Mouse (Mus musculus) gastrocnemius, adult 18-20 months (tissue): ENCODE results near the gene Slc9a8. TPM values are rescaled to one million over a fixed set of nuclear protein-coding genes. Genes with fewer than 3 reads are reported as not detected.
"Not testable (repeated sequence)": the region's sequence is repeated elsewhere in the genome, so short reads cannot be mapped to it uniquely, and the experiment has no call there.

ENCODE experiments used
- DNase-seq: peaks from one replicate; pipeline ENCODE4 v3.0.0; 2021; ENCODE audit warnings: low spot score
- long read RNA-seq, 2 experiments: library from polyadenylated mRNA; stranded (forward); transcript quantifications; one replicate each; pipeline ENCODE4 v2.0.0; 2021
- total RNA-seq, 2 experiments: library from RNA; stranded (reverse); gene quantifications; 2 replicates each; pipeline ENCODE4 v1.2.3; 2021

Gene Slc9a8
- total RNA-seq, result 10 to 100 TPM; 24.5 to 26.0 TPM
- long read RNA-seq, experiment 1, full-length matches to known transcripts, result 18 of 26 reads
- long read RNA-seq, experiment 1, partial matches to known transcripts, result 4 of 26 reads
- long read RNA-seq, experiment 1, other reads (novel, unspliced or antisense), result 4 of 26 reads
- long read RNA-seq, experiment 2, full-length matches to known transcripts, result 16 of 29 reads
- long read RNA-seq, experiment 2, partial matches to known transcripts, result 11 of 29 reads
- long read RNA-seq, experiment 2, other reads (novel, unspliced or antisense), result 2 of 29 reads

DNA sequence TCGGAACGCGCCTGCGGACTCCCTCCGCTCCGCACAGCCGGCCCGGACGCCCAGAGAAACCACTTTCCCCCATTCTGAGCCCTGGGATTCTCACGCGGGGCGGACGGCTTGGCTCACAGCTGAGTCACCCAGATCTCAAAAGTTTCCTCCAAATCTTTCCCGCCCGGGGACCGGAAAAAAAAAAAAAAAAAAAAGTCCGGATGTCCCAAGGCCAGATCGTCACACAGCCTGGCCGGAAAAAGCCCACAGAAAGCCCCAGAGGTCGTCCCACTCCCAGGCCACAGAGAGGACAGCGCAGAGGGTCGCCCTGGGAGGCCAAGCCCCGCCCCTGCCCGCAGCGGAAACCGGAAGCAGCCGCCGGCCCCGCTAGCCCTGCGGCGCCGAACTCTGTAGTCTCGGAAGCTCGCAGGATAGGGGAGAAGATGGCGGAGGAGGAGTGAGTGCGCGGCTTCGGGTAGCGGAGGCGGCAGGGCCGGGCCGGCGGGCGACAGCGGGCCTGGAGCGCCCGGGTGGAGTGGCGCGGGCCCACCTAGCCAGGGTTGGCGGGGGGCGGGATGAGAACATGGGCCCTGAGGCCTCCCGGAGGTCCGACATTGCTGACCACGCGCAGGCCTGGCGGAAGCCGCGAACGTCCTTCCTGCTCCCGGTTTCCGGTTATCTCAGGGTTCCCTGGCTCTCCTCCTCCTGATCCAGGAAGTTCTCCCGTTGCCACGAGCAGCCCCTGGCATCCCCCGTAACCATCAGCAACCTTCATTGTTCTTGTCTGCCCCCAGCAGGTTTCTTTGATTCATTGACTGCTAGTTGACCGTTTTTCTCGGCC, at the start of gene Slc9a8:
TSS of gene Slc9a8 (plus strand) at position 383 of the 820 bp plus-strand sequence.
- peak; percentile 94 for DNase-seq

DNA sequence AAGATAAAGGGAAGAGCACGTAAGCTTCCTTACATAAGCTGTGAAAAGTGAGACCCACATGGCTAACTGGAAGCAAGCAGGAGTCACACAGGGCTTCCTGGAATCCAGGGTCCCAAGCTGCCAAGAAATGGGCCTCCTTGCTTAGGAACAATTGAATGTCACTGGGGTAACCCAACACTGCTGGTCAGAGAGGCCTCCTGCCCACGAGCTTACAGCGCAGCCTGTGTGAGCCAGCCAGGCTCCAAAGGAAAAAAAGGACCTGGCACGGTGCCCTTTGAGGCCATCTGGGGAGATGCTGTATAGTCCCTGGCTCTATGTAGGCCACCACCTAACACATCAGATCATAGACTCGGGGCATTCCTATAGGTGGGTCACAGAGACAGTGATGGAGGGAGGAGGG, 48.2 kb upstream of the Slc9a8 start:
- DNase-seq, result peak; percentile 56

- no peak for DNase-seq
Observed at GRCm38 (mm10) chr2:167374191-167374805, 47.2 kb upstream of the Slc9a8 start.

DNA sequence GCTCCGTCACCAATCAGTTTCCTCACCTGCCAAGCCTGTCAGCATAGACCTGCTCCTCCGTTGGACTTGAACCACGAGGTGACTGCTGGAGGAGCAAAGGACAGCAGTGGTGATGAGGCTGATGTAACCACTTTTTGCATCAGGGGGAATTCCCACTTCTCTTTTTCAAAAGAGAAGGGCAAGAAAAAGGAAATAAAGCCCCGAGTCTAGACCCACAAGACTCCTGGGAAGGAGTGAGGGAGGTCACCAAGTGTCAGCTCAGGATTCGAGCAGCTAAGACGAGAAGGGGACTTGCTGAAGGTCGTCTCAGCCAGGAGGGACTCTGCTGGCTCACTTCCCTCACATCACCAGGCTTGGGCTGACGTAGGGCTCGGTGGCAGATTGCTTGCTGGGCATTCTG, 46.4 kb upstream of the Slc9a8 start:
- DNase-seq, result no peak

- no peak for DNase-seq
Observed at GRCm38 (mm10) chr2:167375688-167376087, 45.8 kb upstream of the Slc9a8 start.

DNA sequence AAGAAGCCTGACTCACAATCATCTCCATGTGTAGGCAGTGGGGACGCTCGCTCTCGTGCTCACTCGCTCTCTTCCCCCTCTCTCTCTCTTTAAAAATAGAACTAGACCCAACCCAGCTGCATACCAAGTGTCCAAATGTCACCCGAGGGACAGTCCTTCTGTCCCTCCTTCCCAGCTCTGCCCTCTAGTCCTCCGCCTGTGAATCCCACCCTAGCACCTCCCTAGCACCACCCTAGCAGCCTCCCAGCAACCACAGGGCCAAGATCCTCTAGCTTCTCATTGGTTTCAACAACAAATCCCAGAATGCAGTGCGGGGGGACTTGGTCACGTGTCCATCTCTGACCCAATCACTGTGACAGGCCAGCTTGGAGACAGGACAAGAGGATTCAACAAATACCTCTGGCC, 45.4 kb upstream of the Slc9a8 start:
- peak; percentile 51 for DNase-seq

- no peak for DNase-seq
Observed at GRCm38 (mm10) chr2:167377697-167378096, 43.8 kb upstream of the Slc9a8 start.

- no peak for DNase-seq
Observed at GRCm38 (mm10) chr2:167378972-167379371, 42.5 kb upstream of the Slc9a8 start.

- no peak for DNase-seq
Observed at GRCm38 (mm10) chr2:167380615-167381285, 40.8 kb upstream of the Slc9a8 start.

DNA sequence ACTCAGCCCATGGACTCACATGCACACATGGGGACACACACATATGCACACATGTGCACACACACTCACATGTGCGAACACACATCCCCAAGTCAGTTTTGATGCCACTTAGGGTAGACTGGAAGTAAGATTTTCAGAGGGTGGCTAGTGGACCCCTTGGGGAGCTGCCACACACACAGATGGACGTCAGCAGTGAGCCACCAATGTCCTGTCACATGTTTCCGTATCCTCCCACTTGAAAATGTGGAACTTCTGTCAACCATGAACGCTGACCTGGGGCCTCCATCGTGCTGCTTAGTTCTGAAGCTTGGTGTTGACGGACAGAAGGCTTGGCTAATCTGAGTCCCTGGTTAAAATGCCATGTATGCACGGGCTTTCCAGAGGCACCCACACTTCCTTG, 39.9 kb upstream of the Slc9a8 start:
- DNase-seq, result no peak

GRCm38 (mm10) chr2:167382389-167382788, 39.1 kb upstream of the Slc9a8 start:
- no peak for DNase-seq

- peak; percentile 38 for DNase-seq
Observed at GRCm38 (mm10) chr2:167383666-167384083, 37.8 kb upstream of the Slc9a8 start.

GRCm38 (mm10) chr2:167386456-167386855, 35.1 kb upstream of the Slc9a8 start:
- DNase-seq, result no peak

GRCm38 (mm10) chr2:167386998-167387397, 34.5 kb upstream of the Slc9a8 start:
- no peak for DNase-seq

DNA sequence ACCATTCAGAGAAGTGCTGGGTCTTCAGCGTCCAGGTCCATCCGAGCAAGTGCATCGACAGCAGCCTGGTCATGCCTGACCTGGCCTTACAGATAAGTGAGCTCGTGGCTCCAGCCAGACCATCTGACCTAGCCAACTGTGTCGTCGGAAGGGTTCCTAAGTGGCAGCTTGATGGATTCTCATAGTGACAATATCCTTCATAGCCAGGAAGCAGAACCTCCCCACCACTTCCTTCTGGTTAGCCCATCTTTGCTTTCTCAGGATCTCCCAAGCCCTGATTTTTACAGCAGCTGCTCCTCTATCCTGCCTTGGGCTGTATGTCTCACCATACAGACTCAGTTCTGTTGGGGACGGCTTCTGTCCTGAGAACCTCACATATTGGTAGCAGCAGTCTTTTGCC, 27.1 kb upstream of the Slc9a8 start:
- no peak for DNase-seq

- not testable (repeated sequence) for DNase-seq
Observed at GRCm38 (mm10) chr2:167396420-167396819, 25.1 kb upstream of the Slc9a8 start.

GRCm38 (mm10) chr2:167399012-167399411, 22.5 kb upstream of the Slc9a8 start:
- DNase-seq, result no peak

GRCm38 (mm10) chr2:167399646-167400045, 21.9 kb upstream of the Slc9a8 start:
- DNase-seq, result no peak

DNA sequence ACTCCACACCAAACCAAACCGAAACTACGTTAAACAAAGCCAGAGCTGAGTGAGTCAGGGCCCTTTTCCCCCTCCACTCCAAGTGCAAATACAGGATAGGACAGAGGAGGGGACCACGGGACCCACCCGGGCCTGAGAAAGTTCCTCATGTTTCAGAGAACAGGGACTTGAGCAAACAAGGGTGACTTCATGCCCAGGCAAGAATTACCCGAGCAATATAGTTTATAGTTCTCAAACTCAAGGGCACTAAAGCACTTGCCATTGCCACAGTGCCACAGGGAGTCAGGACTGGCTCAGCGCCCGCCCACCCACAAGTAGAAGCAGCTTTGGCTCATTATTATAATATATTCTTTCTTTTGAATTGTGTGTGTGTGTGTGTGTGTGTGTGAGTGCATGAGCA, 18.4 kb upstream of the Slc9a8 start:
- no peak for DNase-seq

DNA sequence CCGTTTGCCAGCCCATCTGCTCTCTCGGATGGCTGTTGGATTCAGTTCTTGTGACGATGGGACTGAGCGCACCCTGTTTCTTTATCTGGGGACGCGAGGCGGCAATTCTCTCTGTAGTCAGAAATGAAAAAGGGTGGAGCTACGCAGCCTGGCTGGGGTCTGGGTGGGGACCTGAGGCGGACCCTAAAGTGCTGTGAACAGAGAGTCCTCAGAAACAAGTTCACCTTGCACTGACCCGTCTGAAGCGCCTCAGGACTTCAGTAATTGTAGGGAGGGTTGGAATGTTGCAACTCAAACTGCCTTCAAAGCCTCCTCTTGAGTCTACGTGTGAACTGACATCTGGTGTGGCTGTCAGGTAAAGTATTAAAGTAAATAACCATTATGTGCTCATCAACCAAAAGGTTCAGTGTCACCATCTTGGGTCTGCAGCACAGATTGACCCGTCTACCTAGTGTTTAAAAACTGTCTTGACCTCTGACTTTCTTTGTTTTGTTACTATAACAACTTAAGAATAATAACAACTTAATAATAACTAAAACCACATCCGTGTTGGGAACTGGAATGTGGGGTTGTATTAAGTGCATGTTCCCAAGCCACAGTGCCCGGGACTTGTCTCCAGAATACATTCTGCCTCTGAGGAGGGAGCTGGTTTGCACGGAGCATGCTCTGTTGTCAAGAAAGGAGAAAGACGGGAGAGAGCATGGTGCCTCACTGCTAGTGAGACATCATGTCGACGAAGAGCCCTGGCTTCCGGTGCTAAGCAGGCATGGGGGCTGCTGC, 16.2 kb upstream of the Slc9a8 start:
- DNase-seq, result no peak
